Mouse (Mus musculus) small intestine, adult 10 weeks (tissue): ENCODE results near the gene Il20rb. TPM values are rescaled to one million over a fixed set of nuclear protein-coding genes. Genes with fewer than 3 reads are reported as not detected.

Source experiments
- polyA plus RNA-seq: library from polyadenylated mRNA; stranded (reverse); fragments of 350-450 nt; fragmentation: Illumina TruSeq; extraction: RNeasy Lipid Tissue Mini Kit (QIAGEN cat#74804); gene quantifications from one replicate; pipeline ENCODE4 v1.2.3, GENCODE M21; 2014; ENCODE audit warnings: low replicate concordance

Gene Il20rb
- 0.45 TPM for polyA plus RNA-seq

DNA sequence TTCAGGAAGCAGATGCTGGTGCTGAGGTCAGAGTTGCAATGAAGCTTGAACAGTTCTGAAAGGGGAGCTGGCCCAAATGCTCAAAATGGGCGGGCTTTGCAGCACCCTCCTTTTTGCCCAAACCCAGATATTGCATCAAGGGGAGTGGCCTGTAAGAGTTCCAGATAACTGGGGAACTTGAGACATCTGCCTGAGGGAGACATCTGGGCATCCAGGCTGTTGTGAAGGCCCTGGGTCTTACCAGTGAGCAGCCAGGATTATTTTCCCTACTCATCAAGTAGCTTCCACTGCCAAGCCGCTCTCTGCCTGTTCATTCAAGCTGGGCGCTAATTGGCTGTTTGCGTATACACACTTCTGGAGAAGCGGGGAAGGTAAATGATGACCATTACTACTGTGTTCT, at the start of gene Il20rb:
Gene Il20rb (minus strand): TSS at position 358 of the 400 bp plus-strand sequence.

Other genes with a start within 250 kb of the Il20rb start
- gene Nck1, start 59.3 kb upstream of the Il20rb start, polyA plus RNA-seq, result 115 TPM
- 17.1 TPM for gene Slc35g2, start 84.3 kb upstream of the Il20rb start, polyA plus RNA-seq
- gene Stag1, start 111.0 kb upstream of the Il20rb start, polyA plus RNA-seq, result 46.5 TPM